Mouse (Mus musculus) colon, adult 2 months (tissue): ENCODE data around the gene Gm13889. TPM values are rescaled to one million over a fixed set of nuclear protein-coding genes. Genes with fewer than 3 reads are reported as not detected.

ENCODE experiments used
- polyA plus RNA-seq: library from polyadenylated mRNA; depleted of rRNA; stranded (reverse); fragments of >200 nt; gene quantifications from 2 replicates; pipeline ENCODE4 v1.2.3, GENCODE M21; 2012; rRNA removed

The Gm13889 gene
- 90.2 and 93.3 TPM in 2 replicates for polyA plus RNA-seq

DNA sequence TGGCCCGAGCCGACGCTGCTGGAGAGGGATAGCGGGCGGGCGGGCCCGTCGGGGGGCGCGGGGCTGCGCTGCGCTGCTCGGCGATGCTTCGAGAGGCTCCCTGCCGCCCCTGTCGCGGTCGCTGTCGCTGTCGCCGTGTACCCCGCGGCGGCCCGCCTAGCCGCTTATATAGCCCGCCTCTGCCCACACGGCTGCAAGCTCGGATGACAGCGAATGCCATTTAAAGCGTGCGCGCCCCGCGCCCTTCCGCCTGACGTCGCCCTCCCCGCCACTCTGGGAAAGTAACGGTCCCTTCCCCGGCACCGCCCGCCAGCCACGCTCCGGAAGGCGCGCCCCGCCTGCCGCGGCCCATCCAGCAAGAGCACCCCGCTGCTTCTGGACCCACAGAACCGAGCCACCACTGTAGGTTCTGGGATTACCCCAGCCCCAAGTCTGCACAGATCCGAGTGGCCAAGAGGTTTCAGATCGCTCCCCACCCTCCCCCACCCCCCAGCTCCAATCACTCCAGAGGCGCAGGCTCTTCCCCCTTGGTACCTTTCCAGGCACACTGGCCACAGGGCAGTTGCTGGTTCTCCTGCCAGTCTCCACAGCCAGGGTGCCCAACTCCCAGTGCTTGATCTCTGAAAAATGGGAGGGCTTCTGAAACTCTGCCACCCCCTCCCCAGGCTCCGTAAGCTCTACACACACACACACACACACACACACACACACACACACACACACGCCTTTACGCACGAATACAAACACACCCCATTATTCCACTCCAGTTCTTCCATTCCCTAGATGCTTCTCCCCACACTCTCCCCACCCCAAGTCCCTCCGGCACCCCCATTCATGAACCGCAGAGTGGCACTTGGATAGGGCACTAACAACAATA lies at the start of gene Gm13889:
TSS of gene Gm13889 (minus strand) at position 294 of the 877 bp plus-strand sequence.

DNA sequence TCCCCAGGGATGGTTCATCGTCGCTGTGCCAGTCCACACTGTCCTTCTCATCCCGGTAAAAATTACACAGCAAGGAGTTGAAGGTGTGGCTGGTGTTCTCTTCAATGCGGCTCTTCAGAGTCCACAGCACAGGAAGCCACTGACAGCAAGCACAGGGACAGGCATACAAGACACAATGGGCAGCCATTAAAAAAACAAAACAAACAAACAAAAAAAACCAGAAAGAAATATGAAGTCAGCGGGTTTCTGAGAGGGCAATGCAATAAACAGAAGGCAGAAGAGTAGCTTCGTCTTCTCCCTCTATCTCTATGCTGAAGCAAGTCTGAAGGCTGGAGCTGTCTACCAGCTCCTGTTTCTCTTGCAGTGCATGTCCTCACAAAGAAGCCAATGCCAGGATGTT lies 39.3 kb upstream of the Gm13889 start, which contains the start of gene Gm27027:
TSS of gene Gm27027 (minus strand) at position 101 of the 400 bp plus-strand sequence.

Other genes starting within 250 kb of the Gm13889 start
- 40.2 and 50.1 TPM in 2 replicates for gene Ext2, start 134.6 kb downstream of the Gm13889 start, polyA plus RNA-seq
- gene Accs, start 107.3 kb downstream of the Gm13889 start, polyA plus RNA-seq = 10.6 and 11.5 TPM in 2 replicates
- not detected in 2 replicates for gene Accsl, start 88.0 kb downstream of the Gm13889 start, polyA plus RNA-seq
- not detected in 2 replicates for gene Gm27027, start 39.2 kb upstream of the Gm13889 start, polyA plus RNA-seq
- gene Alkbh3, start 53.6 kb upstream of the Gm13889 start, polyA plus RNA-seq = 26.1 and 28.5 TPM in 2 replicates
- gene Hsd17b12, start 200.8 kb upstream of the Gm13889 start, polyA plus RNA-seq = 20.7 and 24.5 TPM in 2 replicates